Mouse (Mus musculus): ENCODE results near the gene Tspan12. TPM values are rescaled to one million over a fixed set of nuclear protein-coding genes. Genes with fewer than 3 reads are reported as not detected.
"Not testable (repeated sequence)": the region's sequence is repeated elsewhere in the genome, so short reads cannot be mapped to it uniquely, and the experiment has no call there.

Gene Tspan12
- total RNA-seq (2017): 0.69 TPM in 1 of 2 replicates, not detected in the other

DNA sequence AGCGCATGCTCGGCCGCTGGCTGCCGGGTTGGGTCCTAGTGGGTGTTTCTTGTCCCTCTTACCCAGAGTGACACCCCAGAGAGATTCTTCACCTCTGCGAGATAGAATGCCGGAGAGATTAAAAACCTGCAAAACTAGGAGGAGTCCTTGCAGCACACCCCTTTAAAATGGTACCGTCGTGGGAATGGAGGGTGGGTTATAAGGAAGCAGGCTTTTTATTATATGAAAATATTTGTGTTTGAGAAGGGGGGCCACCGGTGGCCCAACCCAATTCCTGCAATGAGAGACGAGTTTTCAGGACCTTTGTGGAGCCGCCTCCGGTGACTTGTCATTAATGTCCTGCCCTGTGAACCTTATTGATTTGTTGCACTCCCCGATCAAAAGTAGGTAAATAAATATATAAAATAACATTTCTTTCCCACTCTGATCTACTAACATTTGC is at the start of gene Tspan12:
Gene Tspan12 (minus strand): TSS at position 172 of the 442 bp plus-strand sequence.
- ATAC-seq (replicated peaks; ENCODE audit: low read depth, poor library complexity, severe bottlenecking): no peak

DNA sequence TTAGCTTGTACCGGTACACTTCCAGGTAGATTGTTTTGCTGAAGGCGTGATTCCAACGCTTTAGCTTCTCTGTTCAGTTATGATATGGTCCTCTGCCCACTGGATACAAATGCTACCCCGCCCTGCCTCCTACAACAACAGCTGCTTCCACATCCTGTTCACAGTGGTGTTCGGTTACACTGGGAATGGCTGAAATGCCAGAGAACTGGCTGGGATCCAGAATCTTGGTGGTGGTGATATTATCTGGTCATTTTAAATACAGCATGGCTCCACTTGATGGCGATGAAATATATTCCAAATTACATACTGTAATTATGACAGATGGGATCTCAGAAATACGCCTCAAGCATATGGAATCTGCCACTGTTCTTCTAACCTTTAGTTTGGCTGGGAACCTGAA is 42.1 kb upstream of the Tspan12 start:
- no peak for ATAC-seq (replicated peaks; ENCODE audit: low read depth, poor library complexity, severe bottlenecking)

DNA sequence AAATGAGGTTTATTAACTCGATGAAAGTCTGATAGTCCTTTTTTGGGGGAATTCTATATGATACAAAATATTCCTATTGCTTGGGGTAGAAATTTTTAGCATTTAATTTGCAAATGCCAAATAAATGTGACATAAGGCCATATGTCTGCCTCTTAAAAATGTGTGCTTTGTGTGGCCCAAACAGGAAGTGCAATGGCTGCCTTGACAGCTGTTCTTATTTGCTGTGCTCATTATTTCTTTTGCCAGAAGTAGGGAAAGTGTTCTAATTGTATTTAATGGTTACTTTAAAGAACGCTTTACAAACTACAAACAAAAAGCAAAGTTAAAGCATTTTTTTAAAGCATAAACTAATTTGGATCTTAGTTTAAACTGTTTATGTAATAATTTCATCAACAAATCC is 36.8 kb upstream of the Tspan12 start:
- ATAC-seq (replicated peaks; ENCODE audit: low read depth, poor library complexity, severe bottlenecking): no peak

DNA sequence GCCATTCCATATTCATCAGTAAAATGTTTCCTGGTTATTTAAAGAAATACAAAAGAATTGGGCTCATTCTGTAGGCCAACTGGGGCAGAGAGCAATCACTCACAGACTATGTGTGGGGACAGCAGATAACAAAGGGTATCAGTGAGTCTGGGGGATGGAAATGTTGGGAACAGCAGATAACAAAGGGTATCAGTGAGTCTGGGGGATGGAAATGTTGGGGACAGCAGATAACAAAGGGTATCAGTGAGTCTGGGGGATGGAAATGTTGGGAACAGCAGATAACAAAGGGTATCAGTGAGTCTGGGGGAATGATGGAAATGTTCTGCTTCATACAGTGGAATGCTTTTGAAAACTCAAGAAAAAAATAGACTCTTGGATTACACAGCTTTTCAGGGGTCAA is 35.7 kb upstream of the Tspan12 start:
- ATAC-seq (replicated peaks; ENCODE audit: low read depth, poor library complexity, severe bottlenecking): not testable (repeated sequence)

DNA sequence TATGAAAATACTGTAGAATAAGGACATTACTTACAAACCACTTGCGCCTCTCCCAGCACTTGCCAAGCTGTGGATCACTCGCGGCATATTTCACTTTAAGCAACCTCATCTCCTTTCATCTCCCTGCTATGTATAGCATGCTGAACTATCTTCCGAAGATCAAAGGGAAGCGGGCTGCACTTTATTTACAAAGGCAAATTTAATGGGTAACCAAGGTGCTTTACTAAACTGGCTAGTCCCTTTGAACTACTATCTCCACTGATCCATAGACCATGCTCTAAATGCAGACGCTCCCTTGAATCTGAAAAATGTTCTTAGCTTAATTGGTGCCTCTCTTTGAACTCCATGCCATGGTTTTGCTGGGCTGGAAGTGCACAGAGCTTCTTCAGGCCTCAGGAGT is 27.2 kb upstream of the Tspan12 start:
- ATAC-seq (replicated peaks; ENCODE audit: low read depth, poor library complexity, severe bottlenecking): no peak

DNA sequence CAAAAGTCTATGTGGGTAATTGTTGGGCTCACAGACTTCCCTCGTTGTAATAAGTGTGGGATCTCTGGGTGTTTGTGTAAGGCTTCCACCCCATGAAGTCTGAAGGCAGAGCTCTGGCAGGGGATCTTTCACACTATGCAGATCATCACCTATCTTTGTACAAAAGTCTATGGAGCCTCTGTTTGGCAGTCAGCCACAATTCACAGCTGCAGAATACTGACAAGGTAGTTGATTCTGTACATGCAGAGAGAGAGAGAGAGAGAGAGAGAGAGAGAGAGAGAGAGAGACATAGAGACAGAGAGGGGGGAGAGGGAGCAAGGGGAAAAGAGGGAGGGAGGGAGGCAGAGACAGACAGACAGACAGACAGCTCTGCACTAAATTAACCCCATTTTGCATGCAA is 15.0 kb upstream of the Tspan12 start:
- no peak for ATAC-seq (replicated peaks; ENCODE audit: low read depth, poor library complexity, severe bottlenecking)

DNA sequence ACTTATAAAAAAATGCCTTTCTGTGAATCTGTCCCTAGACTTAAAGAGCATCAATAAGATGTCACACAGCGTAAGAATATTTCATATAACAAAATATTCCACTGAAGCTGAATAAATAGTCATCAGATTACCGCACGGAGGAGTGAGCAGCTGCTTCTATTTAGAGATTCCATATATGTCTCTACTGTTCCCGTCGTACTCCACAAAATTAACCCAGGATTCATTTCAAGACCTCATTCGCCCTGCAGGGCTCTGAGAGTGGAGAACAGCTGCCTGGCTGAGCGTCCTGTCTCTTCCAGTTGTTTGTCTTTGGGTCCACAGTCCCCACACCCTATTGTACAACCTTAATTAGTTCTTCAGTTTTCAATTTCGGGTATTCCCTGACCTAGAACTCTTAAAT is 11.9 kb upstream of the Tspan12 start:
- no peak for ATAC-seq (replicated peaks; ENCODE audit: low read depth, poor library complexity, severe bottlenecking)

DNA sequence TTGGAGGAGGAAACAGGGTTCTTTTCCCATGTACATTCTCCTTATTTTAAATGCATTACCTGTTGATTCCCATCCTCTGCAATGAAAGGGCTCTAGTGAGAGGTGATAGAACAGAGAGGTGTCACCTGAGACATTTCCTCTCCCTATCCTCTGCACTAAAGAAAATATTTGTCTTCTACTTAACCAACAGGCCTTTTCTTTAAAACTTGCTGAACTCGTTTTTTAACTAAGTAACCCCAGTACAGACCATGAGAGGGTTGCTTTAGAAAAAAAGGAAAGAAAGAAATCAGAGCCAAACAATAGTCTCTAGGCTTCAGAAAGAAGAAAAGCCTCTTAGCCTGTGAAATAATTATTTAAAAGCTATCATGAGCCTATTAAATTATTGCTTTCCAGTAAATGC is 11.2 kb upstream of the Tspan12 start:
- ATAC-seq (replicated peaks; ENCODE audit: low read depth, poor library complexity, severe bottlenecking): no peak

DNA sequence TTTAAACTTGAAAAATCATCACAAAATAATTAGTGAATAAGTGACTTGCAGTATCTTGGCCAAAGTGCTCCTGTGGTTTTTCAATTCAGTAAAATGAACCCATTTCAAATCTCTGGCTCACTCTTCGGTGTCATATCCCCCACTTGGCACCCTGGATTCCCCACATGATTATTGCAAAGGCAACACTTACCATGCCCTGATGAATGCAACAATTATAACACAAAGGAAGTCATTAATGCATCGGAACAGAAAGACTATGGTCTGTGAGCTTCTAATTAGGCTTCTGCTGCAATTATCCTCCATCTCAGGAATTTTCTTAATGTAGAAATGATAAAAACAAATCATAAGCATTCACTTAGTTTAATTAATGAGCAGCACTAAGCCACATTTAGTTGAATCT is 9.0 kb upstream of the Tspan12 start:
- ATAC-seq (replicated peaks; ENCODE audit: low read depth, poor library complexity, severe bottlenecking): no peak

DNA sequence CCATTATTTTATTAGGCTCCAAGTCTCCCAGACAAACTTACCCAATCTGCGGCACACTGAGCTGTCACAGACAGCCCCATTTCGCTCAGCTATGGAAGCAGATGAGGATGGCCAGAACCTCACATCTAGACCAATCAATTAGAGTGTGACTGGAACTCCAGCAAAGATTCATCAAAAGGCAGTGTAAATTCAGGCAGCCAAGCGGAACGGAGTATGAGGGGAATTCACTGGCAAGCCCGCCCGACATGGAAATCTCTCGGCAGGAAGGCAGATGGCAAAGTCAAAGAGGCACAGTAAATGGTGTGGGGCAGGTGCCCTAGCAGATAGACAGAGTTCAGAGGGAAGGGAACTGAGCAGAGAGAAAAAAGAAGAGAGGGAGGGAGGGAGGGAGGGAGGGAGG is 5.5 kb upstream of the Tspan12 start:
- ATAC-seq (replicated peaks; ENCODE audit: low read depth, poor library complexity, severe bottlenecking): no peak

DNA sequence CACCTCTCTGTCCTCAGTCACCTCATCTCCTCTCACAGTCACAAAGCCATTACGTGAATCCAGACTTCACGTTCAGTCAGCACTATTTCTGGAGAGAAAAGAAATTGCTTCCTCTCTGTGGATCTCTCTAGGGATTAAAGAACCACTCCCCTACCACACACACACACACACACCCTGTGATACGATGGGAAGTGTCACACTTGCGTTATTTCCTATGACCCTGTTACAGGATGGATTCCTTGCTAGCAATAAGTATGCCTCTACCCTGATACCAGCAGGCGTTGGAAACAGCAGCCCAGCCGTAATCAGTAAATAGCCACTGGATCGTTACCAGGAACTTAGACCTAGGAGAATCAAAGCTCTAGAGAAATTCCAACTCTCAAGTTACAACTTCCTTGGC is 3.6 kb upstream of the Tspan12 start:
- no peak for ATAC-seq (replicated peaks; ENCODE audit: low read depth, poor library complexity, severe bottlenecking)

DNA sequence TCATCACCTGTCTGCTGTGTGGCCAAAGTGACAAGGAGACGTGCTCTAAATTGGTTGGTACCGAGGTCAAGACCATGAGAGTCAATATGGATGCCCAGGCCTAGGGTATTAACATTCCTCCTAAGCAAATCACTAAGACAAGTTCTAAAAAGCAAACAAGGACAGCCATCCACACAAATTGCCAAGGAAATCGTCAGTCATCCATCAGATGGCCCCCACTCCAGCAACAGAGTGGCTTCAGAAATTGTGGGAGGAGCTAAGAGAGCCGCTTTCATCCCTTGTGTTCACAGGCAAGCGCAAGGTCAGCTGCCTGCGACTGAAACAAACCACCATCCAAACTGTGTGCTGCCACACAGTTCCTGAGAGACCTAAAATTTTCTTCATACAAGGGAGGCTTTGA is 1.0 kb upstream of the Tspan12 start:
- ATAC-seq (replicated peaks; ENCODE audit: low read depth, poor library complexity, severe bottlenecking): no peak

DNA sequence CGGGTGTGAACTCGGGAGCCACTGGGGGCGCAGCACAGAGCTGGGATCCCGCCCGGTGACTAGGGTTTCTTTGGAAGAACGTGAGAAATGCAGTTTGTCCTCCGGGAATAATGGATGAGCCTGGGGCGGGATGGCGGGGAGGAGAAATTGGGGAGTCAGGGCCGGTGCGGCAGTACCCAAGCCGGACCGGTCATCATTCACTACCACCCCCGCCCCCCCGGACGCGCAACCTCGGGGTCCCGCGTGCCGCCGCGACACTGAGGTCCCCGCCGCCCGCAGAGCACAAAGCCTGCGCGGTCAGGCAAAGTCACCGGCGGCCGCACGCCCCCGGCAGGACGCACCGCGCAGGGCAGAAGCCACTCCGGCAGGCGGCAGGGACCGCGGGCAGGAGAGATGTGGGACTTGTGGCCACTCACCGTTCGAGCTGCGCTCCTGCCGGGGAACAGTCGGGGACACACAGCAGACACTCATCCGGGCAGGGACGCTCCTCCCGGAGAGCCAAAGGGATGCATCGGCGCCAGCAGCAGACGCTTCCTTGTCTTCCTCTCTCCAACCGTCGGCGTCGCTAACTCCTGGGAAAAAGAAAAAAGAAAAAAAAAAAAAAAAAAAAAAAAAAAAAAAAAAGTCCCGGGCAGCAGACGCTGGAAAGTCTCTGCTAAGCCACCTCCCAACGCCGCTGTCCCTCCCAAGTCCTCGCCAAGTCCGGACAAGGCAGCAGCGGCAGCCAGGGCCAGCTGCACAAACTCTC is 545 bp downstream of the Tspan12 start:
- ATAC-seq (replicated peaks; ENCODE audit: low read depth, poor library complexity, severe bottlenecking): peak; percentile 72

DNA sequence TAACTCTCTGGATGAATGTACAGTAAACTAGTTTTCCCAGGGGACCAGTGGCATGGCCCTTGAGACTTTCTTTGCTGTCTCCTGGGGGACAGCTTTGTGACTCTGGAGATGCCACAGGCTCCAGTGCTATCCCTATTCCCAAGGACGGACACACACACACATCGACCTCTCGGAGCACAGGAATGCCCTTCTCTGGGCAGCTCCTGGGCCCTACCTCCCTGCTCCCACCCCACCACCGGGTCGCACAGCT is 1.0 kb downstream of the Tspan12 start:
- peak; percentile 55; the same call in 1 of the 2 replicates for ATAC-seq (replicated peaks; ENCODE audit: low read depth, poor library complexity, severe bottlenecking)

DNA sequence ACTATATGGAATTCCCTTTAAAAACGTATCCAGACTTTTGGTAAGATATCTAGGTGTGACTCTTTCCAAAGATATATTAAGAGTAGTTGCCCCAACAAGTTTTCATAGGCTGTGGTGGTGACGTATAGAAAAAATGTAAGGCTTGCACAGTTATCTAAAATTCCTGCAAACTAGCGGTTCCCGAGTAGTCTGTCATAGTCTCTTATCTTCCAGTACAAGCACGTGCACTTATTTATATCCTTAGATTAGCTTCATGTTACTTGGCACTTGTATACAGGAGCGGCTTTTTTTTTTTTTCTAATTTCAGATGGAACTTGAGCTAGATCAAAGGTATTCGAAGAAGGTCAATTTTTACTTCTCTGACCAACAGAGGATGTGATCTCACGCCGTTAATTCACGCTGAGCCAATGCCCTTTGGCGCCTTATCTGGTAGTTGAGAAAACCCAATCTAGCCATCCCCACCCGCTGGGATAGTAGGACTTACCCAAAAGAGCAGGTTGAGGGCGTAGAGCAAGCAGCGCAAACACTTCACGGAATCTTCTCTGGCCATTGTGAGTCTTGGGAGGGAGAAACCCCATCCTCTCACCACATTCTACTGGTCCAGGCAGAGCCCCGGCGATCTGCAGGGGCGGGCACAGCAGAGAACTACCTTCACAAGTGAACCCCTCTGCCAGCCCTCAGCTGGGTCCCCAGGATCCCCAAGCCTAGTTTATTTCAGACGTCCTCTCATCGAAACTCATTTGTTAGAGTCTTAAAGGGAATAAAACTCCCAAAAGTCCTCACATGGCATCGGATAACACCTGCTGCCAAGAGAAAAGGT is 1.6 kb downstream of the Tspan12 start:
- ATAC-seq (replicated peaks; ENCODE audit: low read depth, poor library complexity, severe bottlenecking): no peak

DNA sequence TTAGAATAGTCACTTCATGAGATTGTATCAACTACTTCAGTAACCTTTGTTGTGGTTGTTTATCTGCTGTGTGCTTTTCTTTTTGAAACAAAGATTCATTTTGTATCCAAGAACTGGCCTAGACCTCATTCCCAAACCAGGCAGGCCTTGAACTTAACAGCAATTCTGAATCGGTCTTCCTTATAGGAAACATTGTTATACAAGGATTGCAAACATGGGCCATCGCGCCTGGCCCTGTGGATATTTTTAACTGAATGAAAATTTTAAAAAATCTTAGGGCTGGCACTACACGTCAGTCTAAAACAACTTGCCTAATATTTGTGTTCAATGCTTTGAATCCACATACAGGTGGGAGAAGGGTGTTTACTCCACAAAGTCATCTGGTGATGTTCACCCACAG is 3.5 kb downstream of the Tspan12 start:
- ATAC-seq (replicated peaks; ENCODE audit: low read depth, poor library complexity, severe bottlenecking): no peak

DNA sequence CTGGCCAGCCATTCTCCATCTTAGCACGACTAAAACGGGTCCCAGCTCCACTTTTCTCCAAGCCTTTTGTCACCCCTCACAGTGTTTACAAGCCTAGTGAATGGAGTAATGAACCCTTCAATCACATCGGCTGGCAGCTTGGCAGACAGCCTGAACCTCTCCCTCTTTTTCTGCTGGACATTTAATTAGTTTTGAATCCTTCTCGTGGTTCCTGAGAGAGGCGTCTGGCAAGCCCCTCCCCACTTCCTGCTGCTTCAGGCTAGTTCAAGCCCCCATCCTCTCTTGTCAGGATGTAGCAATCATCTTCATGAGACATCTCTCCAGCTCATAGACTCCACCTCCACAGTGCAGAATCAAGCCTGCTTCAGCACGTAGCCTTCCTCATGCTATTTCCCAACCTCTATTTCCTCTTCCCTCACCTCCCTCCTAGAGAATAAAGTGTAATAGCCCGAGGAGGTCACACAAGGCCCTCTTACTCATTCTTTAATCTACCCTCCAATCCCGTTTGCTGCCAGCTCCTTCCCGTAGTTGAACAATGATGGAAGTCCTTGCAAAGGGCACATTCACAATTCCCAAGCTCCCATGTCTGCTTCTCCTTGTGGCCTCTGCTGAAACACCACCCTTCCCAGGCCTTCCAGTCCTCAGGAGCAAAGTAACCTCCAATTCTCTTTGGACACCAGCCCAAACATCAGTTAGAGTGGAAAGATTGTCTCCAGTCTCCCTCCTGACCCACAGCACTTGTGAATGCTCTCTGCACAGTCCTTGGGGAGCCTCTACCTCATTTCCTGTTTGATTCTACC is 12.1 kb downstream of the Tspan12 start:
- ATAC-seq (replicated peaks; ENCODE audit: low read depth, poor library complexity, severe bottlenecking): no peak

DNA sequence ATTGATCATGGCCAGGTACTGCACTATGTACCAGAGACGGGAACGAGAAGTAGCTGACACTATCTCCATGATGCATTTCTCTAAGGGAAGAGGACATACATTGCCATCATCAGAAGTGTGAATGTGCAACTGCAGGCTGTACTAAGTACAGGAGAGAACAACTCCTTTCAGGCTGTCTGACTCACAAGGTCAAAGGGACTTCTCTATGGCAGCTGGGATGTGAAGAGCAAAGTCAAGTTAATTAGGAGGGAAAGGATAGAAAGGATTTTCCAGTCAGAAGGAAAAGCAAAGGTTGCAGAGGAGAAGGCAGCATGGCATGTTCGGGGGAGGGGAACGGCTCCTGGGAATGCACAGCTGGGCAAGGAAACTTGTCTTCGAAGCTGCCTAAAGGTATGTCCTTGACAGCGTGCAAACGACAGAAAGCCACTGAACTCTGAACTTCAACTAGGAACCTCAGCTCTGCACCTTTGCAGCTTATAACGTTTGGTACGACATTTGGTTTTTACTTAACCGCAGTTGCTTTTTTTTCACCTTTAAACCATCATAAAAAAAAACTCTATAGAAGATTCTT is 13.0 kb downstream of the Tspan12 start:
- ATAC-seq (replicated peaks; ENCODE audit: low read depth, poor library complexity, severe bottlenecking): no peak

DNA sequence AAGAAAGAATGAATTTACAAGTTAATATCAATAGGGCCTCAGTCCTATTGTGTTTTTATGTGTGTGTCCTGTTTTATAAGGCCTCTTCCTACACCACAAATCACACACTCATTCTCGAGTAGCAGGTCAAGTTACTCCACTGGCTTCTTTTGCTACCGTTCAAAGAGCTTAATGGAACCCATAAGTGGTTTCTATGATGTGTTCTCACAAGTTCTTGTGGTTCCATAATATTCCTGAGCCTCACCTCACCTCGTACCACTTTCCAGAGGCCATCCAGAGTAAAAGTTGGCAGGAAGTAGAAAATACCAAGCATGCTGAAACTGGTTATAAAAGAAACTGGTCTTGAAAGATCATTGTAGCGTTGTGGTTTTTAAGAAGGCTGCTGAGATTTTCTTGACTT is 18.8 kb downstream of the Tspan12 start:
- no peak for ATAC-seq (replicated peaks; ENCODE audit: low read depth, poor library complexity, severe bottlenecking)

DNA sequence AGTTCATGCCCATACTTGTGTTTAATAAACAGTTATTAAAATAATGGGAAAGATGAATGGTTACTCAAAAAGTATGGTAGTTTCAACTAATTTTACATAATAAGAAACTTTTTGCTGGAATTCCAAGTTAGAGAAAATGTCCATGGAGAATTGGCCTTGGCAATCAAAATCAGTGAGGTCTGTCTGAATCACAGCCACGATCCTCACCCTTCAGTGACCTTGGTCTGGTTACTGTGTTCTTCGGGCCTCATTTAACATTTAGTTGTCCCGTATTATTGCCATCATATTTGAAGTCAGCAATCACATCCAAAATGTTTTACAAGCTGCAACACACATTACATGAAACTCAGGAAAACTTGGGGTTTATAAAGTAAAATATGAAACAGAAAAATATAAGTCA is 20.4 kb downstream of the Tspan12 start:
- no peak for ATAC-seq (replicated peaks; ENCODE audit: low read depth, poor library complexity, severe bottlenecking)

DNA sequence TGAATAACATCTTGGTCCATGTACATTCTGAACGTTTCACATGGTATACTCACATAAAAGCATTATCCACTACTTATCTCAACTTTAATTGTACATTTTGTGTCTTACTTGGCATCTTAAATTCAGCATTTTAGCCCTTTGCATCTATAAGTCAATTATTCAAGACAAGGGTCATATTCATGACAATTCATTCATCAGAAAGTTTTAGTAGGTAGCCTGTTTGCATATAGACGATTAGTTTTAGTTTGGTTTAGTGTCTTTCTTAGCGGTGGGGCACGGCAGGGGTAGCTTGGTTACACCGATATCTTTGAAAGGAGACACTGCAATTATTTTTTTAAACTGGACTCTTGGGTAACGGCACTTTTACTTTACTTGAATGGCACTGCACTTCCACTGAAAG is 21.4 kb downstream of the Tspan12 start:
- no peak for ATAC-seq (replicated peaks; ENCODE audit: low read depth, poor library complexity, severe bottlenecking)

Data from common myeloid progenitor, adult 5-6 weeks (primary cell).